Mouse (Mus musculus) ES-Bruce4 (cell line): ENCODE data around the gene Tcl1b4.

ENCODE experiments used
- CTCF ChIP-seq: IDR thresholded peaks from one replicate; pipeline ENCODE4 v1.8.1; 2011; ENCODE audit warnings: low read depth, low read length
- POLR2A ChIP-seq: IDR thresholded peaks from one replicate; pipeline ENCODE4 v1.8.1; 2011; ENCODE audit warnings: low read length; ENCODE audit not compliant: insufficient read depth

- TF ChIP-seq CTCF (no peak), POLR2A (no peak)
Measured at GRCm38 (mm10) chr12:105173366-105173765, 28.4 kb upstream of the Tcl1b4 start.
